Mouse (Mus musculus) heart, adult 2 months (tissue): ENCODE data around the gene Panx1.

Source experiments
- CTCF ChIP-seq: fragments of 200-600 bp; IDR thresholded peaks from 2 replicates; pipeline ENCODE4 v1.8.1; 2022; ENCODE audit warnings: antibody characterized with exemption, mild to moderate bottlenecking, moderate library complexity
- POLR2A ChIP-seq: fragments of 200-500 bp; IDR thresholded peaks from 2 replicates; pipeline ENCODE4 v1.6.1; 2011; ENCODE audit warnings: mild to moderate bottlenecking, low read depth, low read length, control low read depth; ENCODE audit not compliant: insufficient read depth

GRCm38 (mm10) chr9:14995525-14995924, 49.8 kb downstream of the Panx1 start:
- TF ChIP-seq CTCF = no peak
- TF ChIP-seq POLR2A = no peak
